Mouse (Mus musculus) brain, embryonic 14.5 days (tissue): Measurements from ENCODE around the gene Plin5.
"Not testable (repeated sequence)": the region's sequence is repeated elsewhere in the genome, so short reads cannot be mapped to it uniquely, and the experiment has no call there.

Experiments
- CTCF ChIP-seq: fragments of 200-500 bp; IDR thresholded peaks from 2 replicates; pipeline ENCODE4 v1.5.1; 2012; ENCODE audit warnings: inconsistent platforms, mild to moderate bottlenecking, moderate library complexity, borderline replicate concordance; ENCODE audit not compliant: insufficient read depth, insufficient read length; ENCODE audit errors: extremely low read depth
- POLR2A ChIP-seq: fragments of 200-500 bp; IDR thresholded peaks from 2 replicates; pipeline ENCODE4 v1.6.1; 2012; ENCODE audit warnings: mild to moderate bottlenecking, inconsistent platforms, borderline replicate concordance; ENCODE audit not compliant: poor library complexity, insufficient read depth, insufficient read length, severe bottlenecking; ENCODE audit errors: extremely low read depth

DNA sequence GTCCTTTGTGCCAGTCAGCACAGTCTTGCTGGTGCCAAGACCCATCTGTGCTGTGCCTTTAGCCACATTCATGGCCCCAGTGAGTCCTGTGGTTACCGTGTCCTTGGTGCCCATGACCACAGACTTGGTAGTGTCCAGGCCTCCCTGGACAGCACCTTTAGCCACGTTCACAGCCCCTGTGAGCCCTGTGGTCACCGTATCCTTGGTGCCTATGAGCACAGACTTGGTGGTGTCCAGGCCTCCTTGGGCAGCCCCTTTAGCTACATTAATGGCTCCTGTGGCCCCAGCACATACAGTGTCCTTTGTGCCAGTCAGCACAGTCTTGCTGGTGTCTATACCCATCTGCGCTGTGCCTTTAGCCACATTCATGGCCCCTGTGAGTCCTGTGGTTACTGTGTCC lies 11.0 kb downstream of the Plin5 start:
- TF ChIP-seq CTCF, POLR2A: not testable (repeated sequence)
